Mouse (Mus musculus) R1 (cell line): ENCODE measurements around the gene Cox10.
A peak's percentile ranks its signal among the peaks of the same experiment; 100 is the strongest.

ENCODE experiments used
- DNase-seq: peaks from one replicate; pipeline ENCODE4 v3.0.0-alpha.2; 2018; ENCODE audit warnings: low read depth, low spot score

Cox10 gene

GRCm38 (mm10) chr11:64047432-64047831, 31.8 kb downstream of the Cox10 start:
- no peak for DNase-seq

- no peak for DNase-seq
Observed at GRCm38 (mm10) chr11:64045041-64045440, 34.2 kb downstream of the Cox10 start.

GRCm38 (mm10) chr11:64044024-64044423, 35.2 kb downstream of the Cox10 start:
- DNase-seq, result no peak

- no peak for DNase-seq
Observed at GRCm38 (mm10) chr11:64041281-64041680, 38.0 kb downstream of the Cox10 start.

GRCm38 (mm10) chr11:64039600-64039999, 39.7 kb downstream of the Cox10 start:
- no peak for DNase-seq

GRCm38 (mm10) chr11:64037471-64038125, 41.7 kb downstream of the Cox10 start:
- DNase-seq, result no peak

GRCm38 (mm10) chr11:64036306-64036705, 43.0 kb downstream of the Cox10 start:
- no peak for DNase-seq

GRCm38 (mm10) chr11:64035709-64036108, 43.6 kb downstream of the Cox10 start:
- DNase-seq, result no peak

- DNase-seq, result no peak
Observed at GRCm38 (mm10) chr11:64034686-64035085, 44.6 kb downstream of the Cox10 start.

GRCm38 (mm10) chr11:64027423-64027822, 51.8 kb downstream of the Cox10 start:
- peak; percentile 59 for DNase-seq

GRCm38 (mm10) chr11:64025843-64026242, 53.4 kb downstream of the Cox10 start:
- no peak for DNase-seq

GRCm38 (mm10) chr11:64024575-64024974, 54.7 kb downstream of the Cox10 start:
- DNase-seq, result no peak

- no peak for DNase-seq
Observed at GRCm38 (mm10) chr11:64023380-64023981, 55.8 kb downstream of the Cox10 start.

- no peak for DNase-seq
Observed at GRCm38 (mm10) chr11:64022403-64023047, 56.7 kb downstream of the Cox10 start.

- DNase-seq, result no peak
Observed at GRCm38 (mm10) chr11:64019235-64019634, 60.0 kb downstream of the Cox10 start.

GRCm38 (mm10) chr11:64018165-64018564, 61.1 kb downstream of the Cox10 start:
- DNase-seq, result peak; percentile 29

GRCm38 (mm10) chr11:64015309-64015708, 64.0 kb downstream of the Cox10 start:
- DNase-seq, result no peak

GRCm38 (mm10) chr11:64010724-64011496, 68.4 kb downstream of the Cox10 start:
- peak; percentile 33 for DNase-seq

GRCm38 (mm10) chr11:64004152-64004551, 75.1 kb downstream of the Cox10 start:
- no peak for DNase-seq

GRCm38 (mm10) chr11:64003484-64003883, 75.8 kb downstream of the Cox10 start:
- DNase-seq, result no peak

GRCm38 (mm10) chr11:64002629-64003028, 76.6 kb downstream of the Cox10 start:
- DNase-seq, result no peak

GRCm38 (mm10) chr11:64001111-64001510, 78.2 kb downstream of the Cox10 start:
- no peak for DNase-seq
